Mouse (Mus musculus) right cerebral cortex, postnatal 36 days (tissue): ENCODE data around the gene Ccl8.

Experiments used
- DNase-seq, 2 experiments: peaks; one replicate each; pipeline ENCODE4 v3.0.0; 2022; ENCODE audit warnings: low spot score in 2 of 2, mixed read lengths in 1 of 2

Ccl8 gene

DNA sequence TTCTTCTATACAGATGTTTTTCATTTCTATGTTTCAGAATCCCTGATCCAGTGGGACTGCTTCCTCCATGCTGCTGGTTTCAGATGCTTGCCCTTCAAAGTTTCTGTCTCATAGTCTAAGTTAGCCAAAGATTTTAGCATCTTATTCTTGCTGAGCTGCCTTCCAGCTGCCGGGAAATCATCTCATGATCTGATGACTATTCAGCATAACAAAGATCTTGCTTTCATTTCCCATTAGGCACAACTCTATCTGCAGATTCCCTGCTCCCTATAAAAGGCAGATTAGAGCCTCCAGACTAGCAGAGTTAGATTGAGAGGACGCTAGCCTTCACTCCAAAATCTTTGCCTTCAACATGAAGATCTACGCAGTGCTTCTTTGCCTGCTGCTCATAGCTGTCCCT lies at the start of gene Ccl8:
Ccl8 (plus strand) TSS at position 301 of the 400 bp plus-strand sequence.
- DNase-seq: no peak

DNA sequence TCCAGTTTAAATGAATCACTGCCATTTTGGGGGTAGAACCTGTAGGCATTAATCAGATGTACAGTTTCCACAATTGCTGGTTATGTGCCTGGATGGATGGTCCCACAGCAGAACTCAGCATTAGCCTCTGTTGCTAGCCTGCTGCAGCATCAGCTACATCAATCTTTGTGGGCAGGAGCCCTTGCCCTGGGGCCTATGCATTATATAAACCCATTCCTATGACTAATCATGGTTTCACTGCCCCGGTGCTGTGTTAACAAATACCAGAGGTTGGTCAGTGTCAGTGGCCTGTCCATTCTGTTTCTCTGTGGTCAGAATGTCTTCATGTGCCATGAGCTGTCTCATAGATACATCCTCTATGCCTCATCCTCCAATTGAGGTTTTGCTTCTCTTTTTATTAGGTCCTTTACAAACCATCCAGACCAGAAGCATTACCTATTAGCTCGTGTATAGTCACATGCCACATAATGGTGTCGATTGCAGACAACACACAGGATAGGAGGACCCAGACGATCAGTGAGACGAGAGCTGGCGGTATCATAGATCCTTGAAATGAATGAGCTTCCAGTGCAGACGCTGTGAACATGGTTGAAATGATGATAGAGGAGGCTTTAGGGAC lies 47.9 kb upstream of the Ccl8 start:
- no peak for DNase-seq

DNA sequence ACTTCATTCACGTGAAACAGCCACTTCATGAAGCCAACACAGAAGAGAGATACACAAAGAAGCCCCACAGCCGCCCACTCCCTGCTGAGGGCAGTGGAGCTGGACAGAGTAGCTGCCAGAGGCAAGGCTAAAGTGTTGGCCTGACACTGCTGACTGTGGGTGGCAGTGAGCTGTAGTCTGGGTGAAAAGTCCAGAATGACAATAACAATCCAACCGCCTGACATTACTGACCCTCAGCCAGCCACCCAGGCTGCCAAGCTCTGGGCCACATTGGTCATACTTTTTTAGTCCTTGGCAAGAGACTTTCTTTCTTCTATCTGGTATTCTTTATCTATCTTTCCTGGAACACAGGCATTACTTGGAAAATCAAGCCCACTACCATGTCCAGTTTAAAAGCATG lies 43.9 kb upstream of the Ccl8 start:
- DNase-seq: no peak

DNA sequence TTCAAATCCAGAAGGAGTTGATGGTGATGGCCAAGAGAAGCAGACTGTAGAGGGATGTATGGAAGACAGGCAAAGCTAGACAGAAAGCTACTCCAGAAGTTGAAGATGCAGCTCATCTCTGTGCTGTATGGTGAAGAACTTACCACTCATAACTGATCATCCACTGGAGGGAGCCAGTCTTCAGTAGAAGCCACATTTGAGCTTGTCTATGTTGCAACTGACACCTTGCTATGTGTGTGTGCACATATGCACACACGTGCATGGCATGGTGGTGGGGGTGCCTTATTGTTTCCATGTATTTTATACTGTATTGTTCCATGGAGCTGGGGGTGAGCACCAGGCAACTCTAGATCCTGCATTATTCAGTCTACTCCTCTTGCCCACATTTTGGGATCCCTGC lies 42.6 kb upstream of the Ccl8 start:
- DNase-seq: no peak

DNA sequence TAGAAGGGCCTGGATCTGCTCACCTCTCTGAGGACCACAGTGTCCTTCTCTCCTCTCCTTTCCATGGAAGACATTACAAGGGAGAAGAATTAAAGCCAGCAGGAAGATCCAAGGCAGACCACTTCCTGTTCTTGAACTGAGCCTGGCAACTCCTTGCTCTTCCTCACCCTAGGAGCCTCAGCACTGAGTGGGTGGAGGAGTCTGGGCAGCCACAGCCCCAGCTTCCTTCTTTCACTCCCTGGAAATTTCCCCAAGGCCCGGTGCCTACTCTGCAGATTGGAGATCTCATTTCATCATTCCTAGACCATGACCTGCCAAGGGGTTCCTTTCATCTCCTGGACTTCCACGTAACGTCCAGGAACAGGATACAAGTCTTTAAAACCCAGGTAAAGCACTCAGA lies 42.0 kb upstream of the Ccl8 start:
- no peak for DNase-seq

DNA sequence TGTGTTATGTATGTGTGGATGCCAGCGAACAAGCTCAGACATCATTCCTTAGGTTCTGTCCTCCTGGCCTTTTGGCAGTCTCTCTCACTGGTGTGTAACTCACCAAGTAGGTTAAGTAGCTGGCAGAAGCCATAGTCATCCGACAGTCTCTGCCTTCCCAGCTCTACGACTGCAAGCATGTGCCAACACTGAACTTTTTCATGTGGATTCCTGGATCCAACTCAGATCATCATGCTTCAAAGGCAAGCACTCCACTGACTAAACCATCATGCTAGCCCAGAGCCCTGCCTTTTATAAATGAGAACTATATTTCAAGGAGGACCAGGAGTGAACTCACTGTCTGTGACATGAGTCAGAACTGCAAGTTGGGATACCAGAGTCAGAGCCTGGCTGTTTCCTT lies 41.3 kb upstream of the Ccl8 start:
- DNase-seq: no peak

DNA sequence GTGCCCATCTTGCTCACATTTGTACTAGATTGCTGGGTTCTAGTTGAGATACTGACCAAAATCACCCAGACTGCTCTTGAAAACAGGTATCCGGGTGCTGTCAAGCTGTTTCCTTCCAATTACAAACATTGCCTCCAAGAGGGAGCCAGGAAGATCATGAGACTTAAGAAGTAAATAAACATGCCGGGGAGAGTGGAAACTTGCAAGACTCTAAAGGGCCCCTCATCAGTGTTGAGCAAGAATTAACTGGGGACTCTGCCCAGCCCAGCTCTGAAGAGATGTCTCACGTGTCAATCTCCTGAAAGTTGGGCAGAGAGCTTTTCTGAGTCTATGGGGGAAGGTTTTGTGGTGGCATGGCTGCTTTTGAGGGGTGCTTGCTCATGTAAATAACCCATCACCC lies 38.0 kb upstream of the Ccl8 start:
- no peak for DNase-seq

DNA sequence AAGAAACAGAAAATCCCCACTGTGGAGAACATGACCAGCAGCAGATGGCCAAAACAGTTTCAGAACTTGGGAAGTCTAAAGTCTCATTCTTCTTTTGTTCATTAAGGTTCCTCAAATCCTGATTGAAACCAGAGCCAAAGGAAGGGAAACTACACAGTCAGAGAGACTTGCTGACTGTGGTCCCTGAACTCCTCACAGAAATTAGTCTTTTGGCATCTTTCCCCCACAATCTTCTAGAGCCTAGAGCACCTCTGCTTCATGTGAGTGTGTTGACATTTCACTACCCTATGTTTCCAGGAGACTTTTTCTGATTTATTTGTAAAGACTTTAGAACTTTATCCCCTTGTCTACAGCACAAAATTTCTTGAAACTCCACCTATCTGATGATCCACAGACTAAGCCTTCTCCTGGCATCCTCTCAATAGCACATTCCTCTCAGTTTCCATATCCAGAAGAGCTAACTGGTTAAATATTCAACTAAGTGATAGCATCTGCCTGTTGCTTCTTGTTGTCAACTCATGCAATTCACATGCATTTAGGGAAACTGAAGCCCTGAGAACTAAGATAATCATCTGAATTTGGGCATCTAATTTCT lies 36.8 kb upstream of the Ccl8 start:
- DNase-seq: no peak

DNA sequence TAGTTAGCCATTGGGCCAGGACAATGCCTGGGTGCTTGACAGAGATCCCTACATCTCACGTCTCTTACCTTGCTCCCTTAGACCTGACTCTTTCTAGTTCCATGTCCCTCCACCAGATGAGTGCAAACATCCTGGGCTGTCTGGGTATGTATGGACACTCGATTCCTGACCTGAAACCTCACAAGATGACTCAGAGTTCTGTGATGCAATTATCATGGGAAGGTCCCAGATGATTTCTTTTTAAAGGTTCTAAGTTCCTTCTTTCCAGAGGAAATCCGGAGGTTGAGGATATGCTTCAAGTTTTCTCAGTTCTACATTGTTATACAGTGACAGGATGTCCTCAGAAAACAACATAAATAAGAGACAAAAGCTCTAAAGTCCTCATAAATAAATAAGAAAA lies 34.1 kb upstream of the Ccl8 start:
- no peak for DNase-seq

DNA sequence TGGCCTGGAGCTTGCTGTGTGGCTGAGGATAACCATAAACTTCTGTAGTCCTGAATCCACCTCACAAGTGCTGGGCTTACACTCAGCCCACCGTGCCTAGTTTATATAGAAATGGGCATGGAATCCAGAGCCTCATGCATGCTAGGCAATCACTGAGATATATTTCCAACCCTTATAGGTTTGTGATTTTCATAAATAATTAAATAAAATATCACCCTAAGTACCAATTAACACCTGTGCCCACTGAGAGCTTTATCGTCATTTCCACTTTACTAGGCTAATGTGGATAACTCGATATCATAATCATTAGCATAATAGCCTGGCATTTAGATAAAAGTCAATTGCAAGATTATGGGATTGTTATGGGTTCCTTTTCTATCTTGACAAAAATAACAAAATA lies 30.6 kb upstream of the Ccl8 start:
- DNase-seq: no peak

DNA sequence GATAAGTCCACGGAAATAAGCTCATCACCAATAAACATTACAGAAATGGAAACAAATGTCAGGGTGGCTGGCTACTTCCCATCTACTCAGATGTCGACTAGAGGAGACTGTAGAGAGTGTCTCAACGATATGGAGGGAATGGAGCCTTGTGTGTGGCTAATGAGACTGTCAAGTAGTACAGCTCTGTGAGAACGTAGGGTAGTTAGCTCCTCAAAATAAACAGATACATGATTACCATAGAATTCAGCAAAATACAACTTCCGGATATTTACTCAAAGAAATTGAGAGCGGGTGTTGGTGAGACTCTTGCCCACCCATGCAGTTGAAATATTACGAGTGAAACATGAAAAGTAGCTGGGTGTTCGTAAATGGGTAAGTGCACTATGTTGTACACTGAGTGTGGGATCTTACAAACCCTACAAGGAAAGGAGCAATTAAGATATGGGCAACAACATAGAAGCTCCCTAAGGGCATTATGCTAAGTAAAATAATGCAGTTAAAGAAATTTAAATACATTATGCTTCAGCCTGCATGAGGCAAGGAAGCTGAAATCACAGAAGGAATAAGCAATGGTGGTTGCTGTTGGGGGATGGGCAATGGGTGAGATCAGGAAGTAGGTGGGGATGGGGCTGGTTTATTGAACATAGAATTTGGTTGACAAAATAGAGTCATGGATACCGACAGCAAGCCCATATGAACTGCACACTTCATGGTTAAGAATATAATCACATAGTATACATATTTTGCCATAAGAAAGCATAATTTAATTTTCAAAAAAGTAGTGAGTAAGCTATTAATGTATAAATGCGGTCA lies 15.3 kb upstream of the Ccl8 start:
- no peak for DNase-seq

DNA sequence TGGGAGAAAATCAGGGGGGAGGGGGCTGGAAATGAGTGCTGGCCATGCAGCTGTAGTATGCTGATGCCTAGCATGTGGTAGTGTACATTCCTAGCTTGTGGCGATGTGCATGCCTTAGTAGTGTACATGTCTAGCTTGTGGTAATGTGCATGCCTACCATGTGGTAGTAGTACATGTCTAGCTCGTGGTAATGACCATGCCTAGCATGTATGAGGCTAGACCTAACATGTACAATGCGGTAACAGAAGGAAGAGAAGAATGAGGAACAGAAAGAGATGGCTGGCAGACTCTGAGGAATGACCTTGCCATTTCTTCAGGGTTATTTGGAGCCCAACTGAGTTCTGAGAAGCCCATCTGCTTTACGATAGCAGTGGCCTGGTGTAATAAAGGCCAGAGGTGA lies 13.9 kb upstream of the Ccl8 start:
- no peak for DNase-seq

DNA sequence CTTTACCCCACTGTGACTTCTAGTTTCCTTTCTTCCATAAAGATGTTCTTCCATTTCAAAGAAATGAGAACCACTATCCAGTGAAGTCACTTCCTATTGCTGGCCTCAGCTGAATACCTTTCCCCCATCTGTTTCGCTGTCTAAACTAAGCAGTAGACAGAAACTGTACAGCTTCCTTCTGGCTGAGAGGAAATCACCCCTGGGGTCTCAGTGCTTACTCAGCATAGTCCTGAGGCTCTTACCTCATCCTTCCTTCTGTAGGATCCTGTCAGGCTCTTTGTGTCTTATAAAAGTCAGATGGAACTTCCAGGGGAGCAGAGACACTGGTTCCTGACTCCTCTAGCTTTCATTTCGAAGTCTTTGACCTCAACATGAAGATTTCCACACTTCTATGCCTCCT lies 13.5 kb upstream of the Ccl8 start, which contains the start of gene Ccl12:
Ccl12 (plus strand) TSS at position 317 of the 400 bp plus-strand sequence.
- DNase-seq: no peak

DNA sequence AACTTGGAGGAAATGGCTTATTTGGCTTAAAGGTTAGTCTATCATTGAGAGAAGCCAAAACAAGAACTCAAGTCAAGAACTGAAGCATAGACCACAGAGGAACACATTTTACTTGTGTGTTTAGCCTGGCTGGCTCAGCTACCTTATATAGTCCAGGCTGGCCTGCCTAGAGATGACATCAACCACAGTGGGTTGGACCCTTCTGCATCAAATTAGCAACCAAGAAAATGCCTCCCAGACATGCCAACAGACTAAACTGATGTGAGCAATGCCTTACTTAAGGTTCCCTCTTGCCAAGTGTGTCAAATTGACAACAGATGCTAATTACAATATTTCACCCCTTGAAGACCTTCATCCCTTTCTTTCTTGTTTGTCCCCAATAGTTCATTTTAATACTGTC lies 5.4 kb upstream of the Ccl8 start:
- DNase-seq: no peak

DNA sequence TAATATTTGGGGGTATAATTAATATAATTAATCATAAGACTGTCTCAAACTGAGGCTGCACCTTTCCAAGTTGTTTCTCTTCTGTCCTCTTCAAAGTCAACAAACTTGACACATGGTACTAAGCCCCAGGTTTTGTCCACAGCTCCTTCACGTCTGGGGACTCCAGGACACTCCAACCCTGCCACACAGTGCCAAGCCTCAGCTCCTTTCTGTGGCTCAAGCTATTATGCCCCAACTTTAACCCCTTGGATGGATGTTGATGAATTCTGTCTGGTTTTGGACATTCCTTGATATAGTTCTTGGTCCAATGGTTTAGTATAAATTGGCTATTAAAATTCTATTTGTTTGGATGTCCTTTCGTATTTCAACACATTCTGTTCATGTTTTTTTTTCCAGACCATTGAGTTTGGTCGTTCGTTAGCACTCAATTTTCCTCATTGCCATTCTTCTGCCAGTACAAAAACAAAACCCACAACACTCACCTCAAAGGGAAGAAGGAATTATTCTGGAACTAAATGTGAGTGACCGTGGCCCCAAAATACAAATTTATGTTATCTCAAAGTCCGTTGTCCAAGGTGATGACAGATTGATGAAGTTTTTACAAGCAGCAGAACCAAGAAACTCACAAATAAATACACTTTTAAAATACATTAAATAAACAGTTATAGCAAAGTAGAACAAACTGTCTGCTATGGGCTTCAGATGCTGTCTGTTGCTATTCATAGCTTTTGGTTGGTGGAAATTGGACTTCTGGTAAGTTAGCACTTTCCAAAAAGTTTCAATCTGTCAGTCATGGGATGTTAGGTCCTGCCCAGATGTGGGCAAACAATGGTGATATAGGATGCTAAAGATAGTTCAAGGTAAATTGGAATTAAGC lies 4.4 kb upstream of the Ccl8 start:
- no peak for DNase-seq

DNA sequence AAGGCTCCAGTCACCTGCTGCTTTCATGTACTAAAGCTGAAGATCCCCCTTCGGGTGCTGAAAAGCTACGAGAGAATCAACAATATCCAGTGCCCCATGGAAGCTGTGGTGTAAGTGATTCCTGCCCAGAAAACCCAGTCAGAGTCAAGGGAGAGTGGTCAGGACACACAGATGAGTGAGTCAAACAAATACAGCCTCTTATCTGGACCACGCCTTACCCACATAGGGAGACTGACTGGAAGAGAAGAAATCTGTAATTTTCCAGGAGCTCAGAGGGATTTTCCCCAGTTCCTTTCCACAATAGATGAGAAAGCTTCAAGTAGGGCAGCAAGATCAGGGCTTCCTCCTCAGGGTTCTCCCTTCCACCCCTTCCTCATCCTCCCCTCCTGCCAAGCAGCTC lies 1.1 kb downstream of the Ccl8 start:
- no peak for DNase-seq

DNA sequence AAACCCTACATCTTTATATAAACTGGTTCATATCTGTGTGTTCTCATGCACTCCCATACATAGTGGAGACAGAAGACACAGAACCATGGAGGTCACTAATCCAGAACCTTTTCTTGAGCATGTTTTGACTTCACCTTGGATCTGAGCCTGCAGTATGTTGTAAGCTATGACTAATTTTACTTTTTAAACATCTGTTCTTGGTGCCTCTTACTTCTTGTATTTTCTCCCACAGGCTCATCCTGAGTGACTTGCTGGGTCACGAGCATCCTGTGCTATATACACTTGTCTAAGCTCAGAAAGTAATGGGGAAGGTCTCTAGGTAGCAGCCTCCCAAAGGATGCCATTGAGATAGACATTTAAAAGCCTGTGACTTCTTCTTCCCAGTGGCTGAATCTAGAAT lies 18.0 kb downstream of the Ccl8 start:
- no peak for DNase-seq

DNA sequence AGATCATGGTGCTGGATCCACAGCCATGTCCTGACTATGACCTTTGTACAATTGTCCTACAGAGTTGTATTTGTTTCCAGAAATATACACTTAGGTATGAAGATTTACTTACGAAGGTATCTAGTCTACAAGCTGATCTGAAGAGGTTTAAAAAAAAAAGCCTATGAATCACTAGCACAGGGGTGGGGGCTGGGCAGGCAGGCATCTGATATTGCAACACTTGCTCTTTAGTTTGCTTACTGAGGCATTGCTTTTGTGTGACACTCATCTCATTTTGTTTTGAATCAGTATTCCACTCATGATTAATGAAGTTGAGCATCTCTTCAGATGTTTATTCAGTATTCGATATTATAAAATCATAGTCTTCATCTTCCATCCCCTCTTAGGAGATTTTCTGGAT lies 21.2 kb downstream of the Ccl8 start:
- DNase-seq: no peak

DNA sequence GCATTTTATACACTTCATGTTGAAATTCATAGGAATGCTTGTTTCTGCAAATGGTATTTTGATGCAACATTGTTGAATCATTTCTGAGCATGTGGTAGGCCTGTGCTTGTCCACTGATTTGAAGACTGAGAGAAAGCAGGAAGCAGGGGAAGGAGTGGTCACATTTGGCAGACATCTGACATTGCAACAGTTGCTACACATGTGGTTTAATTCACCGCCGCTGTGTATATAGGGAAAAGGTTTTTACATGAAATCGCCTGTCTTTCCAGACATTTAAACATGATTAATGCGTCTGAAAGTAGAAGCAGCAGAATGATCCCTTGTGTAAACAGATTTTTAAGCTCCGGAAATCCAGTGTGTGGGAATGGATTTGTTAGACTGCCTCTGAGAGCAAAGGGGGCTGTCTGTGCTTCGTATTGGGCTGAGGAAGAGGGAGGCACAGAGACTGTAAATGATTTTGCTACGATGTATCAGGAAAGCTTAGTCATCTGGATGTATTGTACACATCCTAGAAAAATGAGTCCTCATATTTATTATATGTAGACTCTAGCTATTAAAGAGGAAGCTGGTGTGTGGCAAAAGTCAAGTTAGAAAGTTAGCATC lies 24.6 kb downstream of the Ccl8 start:
- DNase-seq: no peak

DNA sequence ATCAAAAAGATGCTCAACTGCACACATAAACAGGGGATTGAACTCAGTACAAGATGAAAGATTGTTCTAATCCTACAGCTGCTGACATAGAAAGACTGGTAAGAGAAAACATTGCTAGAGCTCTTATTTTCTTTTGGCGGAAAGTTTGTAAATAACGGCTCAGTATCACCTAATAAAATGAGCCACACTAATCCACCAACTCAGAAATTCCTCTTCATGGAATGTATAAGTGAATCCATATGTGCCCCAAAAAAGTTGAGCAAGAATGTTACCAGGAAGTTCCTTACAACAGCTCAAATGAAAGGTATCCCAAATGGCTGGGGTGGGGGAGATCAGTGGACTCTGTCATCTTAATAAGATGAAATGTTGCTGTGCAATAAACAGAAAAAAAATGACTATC lies 44.1 kb downstream of the Ccl8 start:
- DNase-seq: no peak

DNA sequence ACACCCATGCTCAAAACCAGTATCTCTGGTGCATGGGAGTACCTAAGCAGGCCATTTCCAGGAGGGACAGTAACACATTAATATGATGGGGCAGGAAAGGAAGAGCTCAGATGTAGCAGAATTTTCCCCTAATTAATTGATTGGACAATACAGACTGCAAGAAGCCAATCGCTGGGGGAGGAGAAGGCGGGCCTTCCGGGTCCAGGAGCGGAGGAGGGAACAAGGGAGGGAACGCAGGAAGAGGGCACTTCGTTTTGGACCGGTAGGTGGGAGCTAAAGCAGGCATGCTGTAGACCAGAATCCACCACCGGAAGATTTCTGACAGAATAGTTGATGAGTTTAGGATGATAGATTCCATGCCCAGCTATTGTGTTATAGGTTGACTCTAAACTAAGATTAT lies 48.3 kb downstream of the Ccl8 start:
- no peak for DNase-seq
